Mouse (Mus musculus) heart, adult 9 months (tissue): Measurements from ENCODE around the gene Ubash3b.

Experiments used
- DNase-seq, 2 experiments: peaks; one replicate each; pipeline ENCODE4 v3.0.0; 2022; ENCODE audit warnings: low spot score in 2 of 2

Ubash3b gene

DNA sequence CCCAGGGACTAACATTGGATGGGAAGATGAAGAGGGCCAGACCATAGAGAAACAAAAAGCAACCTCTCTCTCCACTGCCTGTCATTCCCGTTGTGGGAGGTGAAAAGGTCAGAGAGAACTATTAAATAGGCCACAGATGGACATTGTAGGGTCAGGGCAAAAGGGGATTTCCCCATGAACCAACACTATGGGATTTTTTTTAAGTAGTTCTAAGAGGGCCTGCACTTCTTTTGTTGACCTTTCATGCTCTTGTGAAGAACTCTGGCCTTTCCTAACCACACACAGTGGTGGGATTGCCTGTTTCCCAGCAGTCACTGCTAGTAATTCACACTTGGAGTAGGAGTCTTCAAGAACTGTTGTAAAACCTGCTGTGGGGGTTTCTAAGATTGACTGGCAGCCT lies 153.7 kb downstream of the Ubash3b start:
- DNase-seq = no peak

DNA sequence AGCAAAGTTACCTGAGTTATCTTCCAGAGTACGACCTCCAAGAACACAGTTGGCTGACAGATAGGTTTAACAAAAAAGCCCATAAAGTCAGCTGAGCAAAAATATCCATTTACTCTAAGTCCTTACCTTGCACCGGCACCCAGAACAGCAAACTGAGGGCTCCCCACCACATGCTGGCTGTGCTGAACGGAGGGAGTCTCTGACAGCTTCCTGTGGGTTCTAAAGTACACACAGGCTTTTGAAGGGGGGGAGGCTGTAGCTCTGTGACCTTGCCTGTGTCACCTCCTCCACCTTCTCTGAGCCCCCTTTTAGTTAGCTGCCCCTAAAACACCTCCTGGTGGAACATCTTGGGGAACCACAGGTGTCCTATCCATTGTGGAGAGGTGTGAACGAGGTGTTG lies 157.1 kb downstream of the Ubash3b start, which contains the start of gene Crtam:
TSS of gene Crtam (minus strand) at position 214 of the 400 bp plus-strand sequence.
- no peak for DNase-seq

DNA sequence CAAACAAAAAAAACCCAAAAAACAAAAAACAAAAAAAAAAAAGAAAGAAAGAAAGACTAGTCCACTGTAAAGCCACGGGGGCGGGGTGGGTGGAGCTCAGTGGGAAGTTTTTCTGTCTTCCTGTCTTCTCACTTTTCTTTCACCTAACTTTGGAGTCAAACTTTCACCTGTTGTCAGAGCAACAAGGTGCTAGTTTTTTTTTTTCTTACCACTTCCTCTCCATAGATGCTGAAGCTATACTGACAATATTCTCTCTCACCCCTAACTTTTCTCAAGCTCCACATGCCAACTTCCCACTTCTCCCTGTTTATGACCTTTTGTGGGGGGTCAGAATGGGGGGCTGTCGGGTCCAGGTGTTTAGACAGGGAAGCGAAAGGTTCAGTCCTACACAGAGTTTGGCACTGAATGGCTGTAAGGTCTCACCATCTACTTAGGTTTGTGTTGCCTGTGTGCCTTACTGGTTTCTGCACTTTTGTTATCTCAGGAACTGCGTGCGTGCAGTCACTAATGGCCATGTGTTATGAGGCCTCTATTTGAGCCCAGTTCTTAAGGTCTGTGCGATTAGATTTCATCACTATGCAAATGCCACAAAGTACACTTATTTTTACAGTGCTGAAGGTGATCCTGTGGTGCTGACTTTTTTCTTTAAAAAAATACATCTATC lies 164.2 kb downstream of the Ubash3b start:
- no peak for DNase-seq

DNA sequence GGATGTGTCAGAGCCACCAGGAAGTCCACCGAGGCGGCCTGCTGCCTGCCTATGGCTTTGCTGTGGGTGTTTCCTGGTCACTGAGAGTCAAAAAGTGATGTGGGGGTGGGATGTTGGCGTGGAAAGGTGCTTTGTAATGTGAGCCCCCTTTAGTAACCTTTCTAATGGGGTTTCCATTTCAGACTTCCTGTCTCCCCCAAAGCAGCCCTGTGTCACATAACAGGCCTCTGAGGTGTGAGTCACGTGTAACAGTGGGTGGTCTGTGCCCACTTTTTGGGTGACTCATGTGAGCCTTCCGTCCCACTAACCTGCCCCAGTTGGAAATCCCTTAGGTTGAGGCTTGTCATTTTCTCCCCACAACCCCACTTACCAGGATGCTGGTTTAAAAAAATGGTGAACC lies 167.4 kb downstream of the Ubash3b start:
- no peak for DNase-seq

DNA sequence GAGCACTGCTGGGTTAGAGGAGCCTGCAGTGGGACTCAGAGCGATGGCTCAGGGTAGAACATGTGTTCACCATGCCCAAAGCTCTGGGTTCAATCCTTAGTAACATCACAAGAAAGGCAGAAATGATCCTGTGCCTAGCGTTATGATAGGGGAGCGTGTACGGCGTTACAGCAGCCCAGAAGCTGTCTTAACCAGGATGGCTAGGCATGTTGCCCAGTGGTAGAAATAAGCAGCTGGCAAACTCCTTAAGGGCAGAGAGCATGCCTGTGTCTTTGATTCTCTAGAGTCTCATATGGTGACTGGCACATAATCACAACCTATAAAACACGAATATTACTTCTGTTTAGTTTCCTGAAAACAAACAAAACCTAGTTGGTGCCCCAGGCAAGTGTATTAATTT lies 170.0 kb downstream of the Ubash3b start:
- no peak for DNase-seq

DNA sequence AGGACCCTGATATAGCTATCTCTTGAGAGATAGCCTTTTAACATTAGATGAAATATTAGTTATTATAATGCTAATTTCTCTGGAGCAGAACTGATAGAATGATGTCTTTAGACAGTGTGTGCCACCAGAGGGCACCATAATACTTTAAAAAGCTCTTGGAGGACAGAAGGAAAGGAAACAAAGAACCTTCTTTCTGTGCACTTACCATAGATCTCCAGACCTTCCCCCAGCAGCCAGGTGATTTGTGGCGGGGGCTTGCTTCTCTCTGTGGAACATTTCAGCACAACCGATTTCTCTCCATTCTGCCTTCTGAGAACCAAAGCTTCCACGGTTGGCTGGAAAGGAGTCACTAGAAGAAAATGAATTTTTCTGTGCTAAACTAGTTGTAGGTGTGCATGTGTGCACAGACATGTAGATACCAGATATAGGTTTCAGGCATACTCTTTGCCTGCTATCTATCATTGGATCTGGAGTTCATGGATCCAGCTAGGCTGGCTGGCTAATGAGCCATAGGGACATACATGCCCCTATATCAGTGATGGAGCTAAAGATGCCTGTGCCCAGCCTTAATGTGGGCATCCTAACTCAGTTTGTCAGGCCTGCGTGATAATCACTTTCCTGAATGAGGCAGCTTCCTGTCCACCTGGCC lies 171.4 kb downstream of the Ubash3b start:
- DNase-seq = peak; percentile 1 to 29

DNA sequence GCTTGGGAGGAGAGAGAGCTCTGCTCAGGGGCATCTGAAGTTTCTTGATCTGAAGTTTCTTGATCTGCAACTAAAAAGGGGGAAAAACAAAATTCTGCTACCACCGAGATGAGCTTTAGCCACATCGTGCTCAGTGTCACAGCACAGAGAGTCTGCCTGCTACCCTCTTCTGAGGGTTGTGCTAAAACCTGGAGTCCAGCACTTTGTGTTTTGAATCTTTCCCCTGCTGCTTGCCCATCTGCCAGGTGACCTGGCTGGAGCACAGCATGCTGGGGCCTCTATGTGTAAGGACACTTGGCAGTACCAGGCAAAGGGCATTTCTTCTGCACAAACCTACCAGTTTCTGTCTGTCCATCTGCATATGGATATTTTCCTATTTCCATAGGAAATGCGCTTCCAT lies 177.2 kb downstream of the Ubash3b start:
- DNase-seq = no peak

DNA sequence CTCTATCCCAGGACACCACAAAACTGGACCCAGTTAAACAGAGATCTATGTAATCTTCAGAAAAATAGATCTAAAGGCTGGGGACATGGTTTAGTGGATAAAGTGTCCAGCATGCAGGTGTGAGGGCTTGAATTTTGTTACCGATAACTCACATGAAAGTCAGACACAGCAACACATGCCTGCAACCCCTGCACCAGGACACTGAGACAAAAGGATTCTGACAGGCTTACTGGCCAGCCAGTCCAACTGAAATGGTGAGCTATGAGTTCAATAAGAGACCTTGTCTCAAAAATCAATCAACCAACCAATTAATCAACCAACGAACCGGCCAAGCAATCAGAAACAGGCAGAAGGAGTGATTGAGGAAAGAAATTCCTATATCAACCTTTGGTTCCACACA lies 177.7 kb downstream of the Ubash3b start:
- no peak for DNase-seq

DNA sequence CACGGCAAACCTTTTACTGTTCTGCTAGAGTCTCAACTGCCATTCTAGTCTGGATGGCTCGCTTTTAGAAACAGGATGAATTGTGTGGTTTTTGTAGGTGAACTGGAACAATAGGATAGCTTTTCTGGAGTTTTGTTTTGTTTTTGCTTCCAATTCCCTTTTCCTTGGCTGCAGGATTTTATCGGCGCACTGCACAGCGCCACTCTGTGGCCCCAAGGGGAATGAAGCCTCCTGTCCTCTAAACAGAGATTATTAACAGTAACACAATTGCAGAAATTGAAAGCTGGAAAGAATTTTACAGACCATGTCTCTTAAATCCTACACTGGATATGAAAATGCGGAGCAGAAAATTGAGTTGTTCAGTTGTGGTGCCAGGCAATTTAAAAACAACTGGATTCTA lies 179.0 kb downstream of the Ubash3b start:
- DNase-seq = no peak

DNA sequence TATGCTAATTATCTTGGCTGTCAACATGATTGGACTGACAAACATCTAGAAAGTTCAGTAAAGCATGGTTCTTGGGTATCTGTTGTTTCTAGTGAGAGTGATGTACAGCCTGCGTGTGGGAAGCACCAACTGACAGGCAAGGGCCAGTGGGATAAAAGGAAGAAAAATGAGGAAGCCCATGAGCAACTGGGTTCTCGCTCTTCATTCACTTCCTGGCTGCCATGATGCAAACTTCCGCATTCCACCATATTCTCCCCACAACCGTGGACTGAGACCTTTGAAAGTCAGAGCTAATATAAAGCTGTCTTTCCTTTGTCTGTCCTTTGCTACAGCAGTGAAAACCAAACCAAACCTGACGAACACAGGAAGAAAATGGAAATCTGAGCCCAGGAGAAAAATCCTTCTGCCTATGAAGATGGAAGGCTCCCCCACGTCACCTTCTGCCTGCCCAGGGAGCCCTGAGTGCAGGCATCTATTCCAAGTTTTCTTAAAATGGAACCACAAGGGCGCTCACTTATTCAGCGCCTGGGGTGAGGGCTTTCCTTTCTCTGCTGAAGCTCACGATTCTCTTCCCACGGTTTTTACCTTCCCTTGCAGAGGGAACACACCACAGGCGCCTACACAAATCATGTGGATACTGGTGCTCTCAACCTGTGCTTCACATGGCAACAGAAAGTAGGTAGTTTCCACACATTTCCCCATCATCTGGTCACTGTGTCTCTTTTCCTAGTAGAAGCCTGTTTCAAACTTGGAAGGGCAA lies 187.3 kb downstream of the Ubash3b start:
- DNase-seq = no peak

DNA sequence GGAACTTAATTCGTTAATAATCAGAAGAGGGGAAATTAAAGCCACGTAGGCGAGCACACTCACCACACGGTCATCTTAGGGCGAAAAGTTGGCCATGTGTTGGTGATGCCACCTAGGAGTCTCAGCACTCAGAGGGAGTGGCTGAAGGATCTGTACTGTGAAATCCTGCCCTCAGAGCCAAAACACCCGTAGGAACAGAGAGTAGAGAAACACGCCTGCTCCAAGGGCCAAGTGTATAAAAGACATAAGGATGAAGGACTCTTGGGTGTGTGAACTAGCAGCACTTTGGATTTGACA lies 197.1 kb downstream of the Ubash3b start:
- no peak for DNase-seq

DNA sequence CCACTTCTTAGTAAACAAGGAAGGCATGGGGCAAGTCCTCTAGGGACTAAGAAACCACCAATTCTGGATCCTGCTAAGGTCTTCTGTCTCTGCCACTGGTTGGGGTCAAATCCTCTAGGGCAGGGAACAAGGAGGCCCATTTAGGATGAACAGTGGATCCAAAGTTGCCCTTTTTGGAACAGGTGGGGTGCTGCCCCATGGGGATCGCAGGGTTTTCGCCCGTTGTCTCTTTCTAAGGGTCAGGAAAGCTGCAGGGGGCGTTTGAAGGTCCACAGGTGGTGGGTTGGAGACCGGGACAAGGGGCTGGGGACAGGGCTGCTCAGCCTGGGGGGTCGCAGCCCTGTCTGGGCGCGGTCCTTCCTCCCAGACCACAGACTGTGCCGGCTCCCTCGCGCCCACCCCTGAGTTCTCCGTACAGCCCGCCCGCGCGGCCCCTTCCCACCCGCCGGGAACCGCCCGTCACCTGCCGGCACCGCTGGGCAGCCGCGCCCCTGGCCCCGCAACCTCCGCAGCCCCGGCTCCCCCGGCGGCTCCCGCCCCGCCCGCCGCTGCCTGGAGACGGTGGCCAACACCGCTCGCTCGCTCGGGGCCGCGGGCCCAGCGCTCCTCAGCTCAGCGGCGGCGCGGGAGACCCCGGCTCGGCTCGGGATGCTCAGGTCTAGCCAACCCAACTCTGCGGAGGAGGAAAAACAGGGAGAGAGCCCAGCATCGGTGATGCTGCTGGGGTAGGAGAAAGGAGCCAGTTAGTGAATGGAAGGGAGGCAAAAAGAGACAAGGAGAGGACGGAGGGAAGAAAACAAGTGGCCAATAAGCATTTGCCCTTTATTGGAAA lies 197.7 kb downstream of the Ubash3b start, which contains the start of gene Jhy:
TSS of gene Jhy (minus strand) at position 533 of the 832 bp plus-strand sequence.
- no peak for DNase-seq

DNA sequence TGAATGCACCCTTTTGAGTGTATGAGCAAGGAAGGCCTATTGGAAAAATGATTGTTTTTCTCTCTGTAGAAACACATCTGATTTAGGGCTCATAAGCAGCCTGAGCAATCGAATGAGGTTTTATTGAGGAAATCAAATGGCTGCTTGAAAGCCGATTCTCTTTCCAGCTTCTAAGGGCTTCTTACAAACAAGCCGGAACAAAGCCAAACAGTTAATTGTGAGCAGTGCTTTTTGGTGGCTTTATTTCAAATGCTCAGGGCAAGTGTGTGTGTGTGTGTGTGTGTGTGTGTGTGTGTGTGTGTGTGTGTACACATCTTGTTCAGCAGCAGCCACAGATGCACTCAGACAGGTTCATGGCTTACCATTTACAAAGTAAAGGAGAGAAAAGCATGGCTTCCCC lies 200.1 kb downstream of the Ubash3b start:
- DNase-seq = no peak
